Mouse (Mus musculus) midbrain, embryonic 14.5 days (tissue): ENCODE measurements around the gene Zfp3. TPM values are rescaled to one million over a fixed set of nuclear protein-coding genes. Genes with fewer than 3 reads are reported as not detected.

Experiments used
- ATAC-seq: fragments of 200-750 bp; cut with Nextera tagmentation; 2 replicates; pipeline ENCODE4 v1.8.0; 2017; ENCODE audit warnings: moderate number of reproducible peaks, moderate library complexity; ENCODE audit not compliant: low FRiP score, low TSS enrichment
- DNase-seq: peaks from one replicate; pipeline ENCODE4 v3.0.0-alpha.2; 2015
- H3K27ac ChIP-seq: fragments of 300-500 bp; sonication (generic); replicated peaks from 2 replicates; pipeline ENCODE4 v1.5.1; 2014; ENCODE audit warnings: mild to moderate bottlenecking, low read depth, low read length, moderate library complexity
- H3K27me3 ChIP-seq: fragments of 300-500 bp; sonication (generic); 2 replicates; pipeline ENCODE4 v1.6.1; 2014; ENCODE audit warnings: low read length, control low read depth, mixed read lengths; ENCODE audit not compliant: control insufficient read depth, insufficient read depth
- H3K36me3 ChIP-seq: fragments of 300-500 bp; sonication (generic); 2 replicates; pipeline ENCODE4 v1.6.1; 2014; ENCODE audit warnings: low read length, control low read depth; ENCODE audit not compliant: control insufficient read depth, insufficient read depth
- H3K4me1 ChIP-seq: fragments of 300-500 bp; sonication (generic); 2 replicates; pipeline ENCODE4 v1.6.1; 2014; ENCODE audit warnings: mild to moderate bottlenecking, antibody characterized with exemption, low read length, control low read depth; ENCODE audit not compliant: control insufficient read depth, insufficient read depth
- H3K4me2 ChIP-seq: fragments of 300-500 bp; sonication (generic); 2 replicates; pipeline ENCODE4 v1.6.1; 2014; ENCODE audit warnings: mild to moderate bottlenecking, low read length, moderate library complexity
- H3K4me3 ChIP-seq: fragments of 300-500 bp; sonication (generic); replicated peaks from 2 replicates; pipeline ENCODE4 v1.5.1; 2014; ENCODE audit warnings: low read depth, low read length
- H3K9ac ChIP-seq: fragments of 300-500 bp; sonication (generic); replicated peaks from 2 replicates; pipeline ENCODE4 v1.6.1; 2014; ENCODE audit warnings: mild to moderate bottlenecking, low read length, moderate library complexity
- H3K9me3 ChIP-seq: fragments of 300-500 bp; sonication (generic); 2 replicates; pipeline ENCODE4 v1.6.1; 2016; ENCODE audit warnings: low read length, control low read depth, mixed read lengths; ENCODE audit not compliant: control insufficient read depth
- WGBS: fragments of 180-500 bp; shearing (Covaris S2); extraction: QIAGEN DNeasy Blood & Tissue Kit; methylation state at CpG from one replicate; pipeline ENCODE4 v1.1.7; 2014; 5-methylcytosine and 5-hydroxymethylcytosine counted together
- polyA plus RNA-seq: library from polyadenylated mRNA; unstranded; fragments of >200 nt; fragmentation: Nextera tagmentation; extraction: Ambion mirVana; gene quantifications from 2 replicates; pipeline ENCODE4 v1.2.1, GENCODE M21; 2014

Gene Zfp3
- polyA plus RNA-seq, 1 experiment from 2014 or later: 16.8 TPM

DNA sequence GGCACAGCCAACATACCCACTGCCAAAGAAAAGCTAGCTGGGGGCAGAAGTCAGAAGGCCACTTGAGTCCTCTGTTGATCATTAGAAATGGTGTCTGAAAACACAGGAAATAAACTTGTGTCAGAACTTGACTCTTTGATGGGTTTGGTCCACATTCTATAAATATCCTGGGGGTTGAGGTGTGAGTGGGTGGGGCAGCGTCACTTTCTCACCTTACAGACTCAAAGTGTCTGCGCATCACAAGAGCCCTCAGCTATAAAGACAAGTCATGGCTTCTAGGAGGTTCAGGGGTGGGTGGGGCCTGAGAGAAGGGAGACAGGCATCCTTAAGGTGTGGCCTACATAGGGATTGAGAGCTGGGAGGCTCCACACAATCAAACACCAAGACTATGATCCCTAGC lies 26.4 kb downstream of the Zfp3 start:
- 89% methylated on average over 2 of the region's 2 CpGs for WGBS
- Histone ChIP-seq H3K9ac (no peak overlapping the region), H3K27me3 (no peaks in the 10 kb centered on the region), H3K4me1 (no peaks in the 10 kb centered on the region), H3K27ac (no peak overlapping the region), H3K9me3 (no peaks in the 10 kb centered on the region), H3K4me2 (no peak overlapping the region), H3K4me3 (no peak overlapping the region), H3K36me3 (no peaks in the 10 kb centered on the region)
- DNase-seq (no peak), ATAC-seq (no peak)

DNA sequence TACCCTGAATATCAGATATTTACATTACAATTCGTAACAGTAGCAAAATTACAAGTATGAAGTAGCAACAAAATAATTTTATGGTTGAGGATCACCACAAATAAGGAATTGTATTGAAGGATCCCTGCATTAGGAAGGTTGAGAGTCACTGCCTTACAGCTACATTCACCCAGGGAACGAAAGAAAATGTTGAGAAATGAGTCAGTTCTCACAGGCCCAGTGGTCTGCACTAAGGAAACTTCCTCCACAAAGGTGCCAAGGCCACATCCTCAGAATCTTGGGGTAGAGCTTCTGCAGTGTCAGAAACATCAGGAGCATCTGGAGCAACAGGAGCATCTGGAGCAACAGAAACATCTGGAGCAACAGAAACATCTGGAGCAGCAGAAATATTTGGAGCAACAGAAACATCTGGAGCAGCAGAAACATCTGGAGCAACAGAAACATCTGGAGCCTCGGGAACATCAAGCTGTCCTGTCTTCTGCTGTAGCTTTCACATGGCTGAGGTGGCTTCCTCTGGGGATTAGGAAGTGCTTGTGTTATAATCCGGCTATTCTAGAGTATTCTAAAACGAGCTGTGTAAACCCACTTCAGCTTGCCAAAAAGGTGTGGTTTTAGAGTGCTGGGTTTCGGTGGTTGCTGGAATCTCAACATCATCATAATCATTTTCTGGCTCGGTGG lies 27.0 kb downstream of the Zfp3 start:
- DNase-seq (no peak), ATAC-seq (no peak)
- no peak overlapping the region for H3K4me2 ChIP-seq
- H3K4me3 ChIP-seq: no peak overlapping the region
- no peaks in the 10 kb centered on the region for H3K36me3 ChIP-seq
- no peak overlapping the region for H3K27ac ChIP-seq
- WGBS: 82% methylated on average over 7 of the region's 7 CpGs
- H3K27me3 ChIP-seq: no peaks in the 10 kb centered on the region
- H3K4me1 ChIP-seq: no peaks in the 10 kb centered on the region
- no peak overlapping the region for H3K9ac ChIP-seq
- H3K9me3 ChIP-seq: no peaks in the 10 kb centered on the region

DNA sequence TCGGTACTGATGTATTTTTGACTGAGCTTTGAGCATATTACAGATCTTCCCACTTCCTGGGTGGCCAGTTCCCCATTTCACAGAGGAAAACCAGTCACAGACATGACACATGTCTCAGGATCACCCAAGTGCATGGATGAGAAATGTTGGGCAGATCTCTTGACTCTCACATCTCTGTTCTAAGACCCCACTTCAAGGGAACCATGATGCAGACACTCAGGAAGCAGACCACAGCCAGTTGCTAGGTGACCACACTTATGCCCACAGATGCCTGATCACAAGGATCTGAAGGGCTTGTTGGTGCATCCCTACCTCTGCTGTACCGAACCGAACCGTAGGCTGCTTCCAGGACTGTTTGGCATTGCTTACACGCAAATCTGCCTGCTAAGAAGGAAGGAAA lies 27.7 kb downstream of the Zfp3 start:
- WGBS: 87% methylated on average over 5 of the region's 5 CpGs
- ATAC-seq (no peak), DNase-seq (no peak)
- no peaks in the 10 kb centered on the region for H3K36me3 ChIP-seq
- H3K27me3 ChIP-seq: no peaks in the 10 kb centered on the region
- H3K9me3 ChIP-seq: no peaks in the 10 kb centered on the region
- H3K4me3 ChIP-seq: no peak overlapping the region
- H3K27ac ChIP-seq: no peak overlapping the region
- H3K4me1 ChIP-seq: no peaks in the 10 kb centered on the region
- H3K9ac ChIP-seq: no peak overlapping the region
- H3K4me2 ChIP-seq: no peak overlapping the region

DNA sequence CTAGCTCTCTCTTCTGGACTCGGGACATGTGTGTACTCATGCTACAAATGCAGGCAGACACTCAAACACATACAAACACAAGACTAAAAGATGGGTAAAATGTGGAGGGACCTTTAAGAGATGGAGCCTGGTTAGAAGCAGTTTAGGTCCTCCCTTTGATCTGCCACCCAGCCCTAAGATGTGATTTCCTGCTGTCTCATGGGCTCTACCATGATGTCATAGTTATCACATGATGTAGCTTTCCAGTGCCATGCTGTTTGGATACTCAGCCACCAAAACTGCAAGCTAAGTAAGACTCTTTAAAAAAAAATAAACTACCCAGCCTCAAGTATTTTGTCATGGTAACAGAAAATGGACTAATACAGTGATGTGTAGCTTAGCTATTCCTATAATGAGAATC lies 28.4 kb downstream of the Zfp3 start:
- Histone ChIP-seq H3K9ac (no peak overlapping the region), H3K4me3 (no peak overlapping the region), H3K36me3 (no peaks in the 10 kb centered on the region), H3K4me2 (no peak overlapping the region), H3K27ac (no peak overlapping the region), H3K9me3 (no peaks in the 10 kb centered on the region), H3K27me3 (no peaks in the 10 kb centered on the region), H3K4me1 (no peaks in the 10 kb centered on the region)
- DNase-seq (no peak), ATAC-seq (no peak)
- WGBS: 92% methylated on average over 1 of the region's 1 CpGs

DNA sequence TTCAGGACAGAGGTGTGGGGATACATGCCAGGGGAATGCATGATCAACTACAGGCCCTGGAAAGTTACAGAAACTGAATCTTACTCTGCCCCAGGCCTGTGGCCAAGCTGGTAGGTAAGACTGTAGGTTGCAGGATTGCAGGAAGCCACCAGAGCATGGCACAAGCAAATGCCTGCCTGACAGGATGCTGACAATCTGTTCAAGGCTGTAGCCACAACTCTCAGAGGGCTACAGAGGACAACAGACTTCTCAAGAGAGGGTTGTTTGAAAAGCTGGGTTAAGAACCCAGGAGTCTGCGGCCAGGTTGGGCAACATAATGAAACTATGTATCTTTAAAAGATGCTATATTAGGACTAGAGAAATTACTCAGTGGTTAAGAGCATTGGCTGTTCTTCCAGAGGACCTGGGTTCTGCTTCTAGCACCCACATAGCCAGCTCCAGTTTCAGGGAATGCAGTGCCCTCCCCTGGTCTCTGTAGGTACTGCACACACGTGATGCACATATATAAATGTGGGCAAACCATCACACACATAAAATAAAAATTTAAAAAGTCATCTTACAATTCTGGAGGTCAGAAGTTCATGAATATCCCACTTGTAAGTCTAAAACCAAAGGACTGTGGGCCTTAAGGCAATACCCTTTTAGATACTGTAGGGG lies 38.3 kb downstream of the Zfp3 start:
- Histone ChIP-seq H3K9me3 (no peaks in the 10 kb centered on the region), H3K36me3 (no peaks in the 10 kb centered on the region), H3K4me2 (no peak overlapping the region), H3K9ac (no peak overlapping the region), H3K27ac (no peak overlapping the region), H3K4me3 (no peak overlapping the region), H3K27me3 (no peaks in the 10 kb centered on the region), H3K4me1 (no peaks in the 10 kb centered on the region)
- WGBS: 96% methylated on average over 2 of the region's 2 CpGs
- DNase-seq (no peak), ATAC-seq (no peak)

DNA sequence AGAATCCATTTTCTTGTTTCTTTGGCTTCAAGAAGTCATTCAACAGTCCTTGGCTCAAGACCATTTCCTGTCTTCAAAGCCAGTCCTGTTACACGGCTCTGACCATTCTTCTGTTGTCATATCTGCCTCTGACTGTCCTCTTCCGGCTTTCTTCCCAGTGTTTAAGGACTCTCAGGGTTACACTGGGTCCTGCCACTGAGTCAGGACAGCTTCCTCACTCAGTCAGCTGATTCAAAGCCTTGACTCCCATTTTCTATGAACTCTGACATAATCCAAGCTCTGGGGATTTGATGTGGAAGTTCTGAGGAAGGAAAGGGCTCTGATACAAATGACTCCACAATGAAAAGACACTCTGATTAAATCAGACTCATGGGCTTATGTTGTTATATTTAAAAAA lies 38.9 kb downstream of the Zfp3 start:
- Histone ChIP-seq H3K27me3 (no peaks in the 10 kb centered on the region), H3K4me1 (no peaks in the 10 kb centered on the region), H3K4me2 (no peak overlapping the region), H3K9me3 (no peaks in the 10 kb centered on the region), H3K4me3 (no peak overlapping the region), H3K9ac (no peak overlapping the region), H3K36me3 (no peaks in the 10 kb centered on the region), H3K27ac (no peak overlapping the region)
- DNase-seq (no peak), ATAC-seq (no peak)
- WGBS: 83% methylated on average over 2 of the region's 2 CpGs

DNA sequence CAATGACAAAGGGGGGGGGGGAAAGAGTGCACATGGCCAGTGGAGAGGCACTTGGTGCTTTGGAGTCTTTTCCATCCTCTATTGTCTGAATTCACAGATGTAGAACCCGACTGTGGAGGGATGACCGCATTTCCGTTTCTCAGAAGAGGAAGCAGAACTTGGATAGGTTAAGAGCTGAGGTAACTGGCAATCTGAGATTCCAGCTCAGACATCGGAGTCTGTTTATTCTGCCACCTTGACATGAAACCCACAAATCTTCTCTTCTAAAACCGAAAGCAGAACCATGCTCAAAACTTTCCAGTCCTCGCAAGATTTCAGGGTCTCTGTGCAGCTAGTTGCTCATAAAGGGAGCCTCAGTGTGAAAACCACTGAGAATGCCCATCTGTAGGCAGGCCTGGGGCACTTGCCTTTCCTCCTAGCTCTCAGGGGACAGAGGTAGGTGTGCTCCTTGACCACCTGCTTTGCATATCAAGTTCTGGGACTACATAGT lies 39.7 kb downstream of the Zfp3 start:
- Histone ChIP-seq H3K27me3 (no peaks in the 10 kb centered on the region), H3K4me2 (no peak overlapping the region), H3K9ac (no peak overlapping the region), H3K36me3 (no peaks in the 10 kb centered on the region), H3K4me3 (no peak overlapping the region), H3K4me1 (no peaks in the 10 kb centered on the region), H3K27ac (no peak overlapping the region), H3K9me3 (no peaks in the 10 kb centered on the region)
- ATAC-seq (no peak), DNase-seq (no peak)
- WGBS: 89% methylated on average over 6 of the region's 6 CpGs

DNA sequence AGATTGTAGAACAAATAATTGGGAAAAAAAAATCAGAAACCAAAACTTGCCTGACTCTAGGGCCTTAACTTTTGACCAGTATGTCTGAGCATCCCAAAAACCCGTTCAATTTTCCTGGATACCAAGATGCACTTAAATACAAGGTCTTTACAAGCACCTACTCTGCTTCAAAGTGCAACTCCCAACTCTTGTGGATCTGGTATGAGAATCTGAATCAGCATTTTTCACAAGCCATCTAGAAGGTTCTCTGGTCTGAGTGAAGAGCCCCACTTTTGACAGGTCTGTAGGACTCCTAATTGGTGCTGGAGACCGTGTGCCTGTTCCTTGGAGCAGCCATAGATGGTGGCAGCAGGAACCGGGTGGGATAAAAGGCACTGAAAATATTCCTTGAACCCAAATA lies 40.4 kb downstream of the Zfp3 start:
- H3K27me3 ChIP-seq: no peaks in the 10 kb centered on the region
- no peak overlapping the region for H3K27ac ChIP-seq
- ATAC-seq (no peak), DNase-seq (no peak)
- no peak overlapping the region for H3K4me3 ChIP-seq
- H3K36me3 ChIP-seq: no peaks in the 10 kb centered on the region
- no peaks in the 10 kb centered on the region for H3K9me3 ChIP-seq
- H3K9ac ChIP-seq: no peak overlapping the region
- WGBS: 84% methylated on average over 3 of the region's 3 CpGs
- H3K4me1 ChIP-seq: no peaks in the 10 kb centered on the region
- H3K4me2 ChIP-seq: no peak overlapping the region

DNA sequence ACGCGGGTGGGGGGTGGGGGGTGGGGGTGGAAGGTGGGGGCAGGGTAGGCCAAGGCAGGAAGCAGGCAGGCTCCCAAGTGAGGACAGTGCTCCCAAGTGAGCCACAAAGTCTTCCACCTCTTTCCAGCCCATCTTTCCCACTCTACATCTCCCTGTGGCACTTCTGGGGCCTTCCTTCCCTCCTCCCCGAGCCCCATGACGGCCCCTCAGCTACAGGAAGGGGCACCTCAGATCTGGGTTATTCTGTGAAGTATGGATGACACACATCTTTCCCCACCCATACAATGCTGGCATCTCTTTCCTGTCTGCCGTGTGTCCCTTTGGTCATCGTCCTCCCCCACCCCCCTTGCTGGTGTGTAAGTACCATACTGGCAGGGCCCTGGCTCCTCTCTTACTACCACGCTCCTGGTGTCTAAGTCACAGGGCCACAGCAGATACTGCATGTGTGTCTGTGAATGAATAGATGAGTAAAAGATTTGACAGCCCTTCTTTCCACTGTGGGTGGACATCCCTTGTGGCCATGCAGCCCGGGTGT lies 41.7 kb downstream of the Zfp3 start:
- Histone ChIP-seq H3K9me3 (no peaks in the 10 kb centered on the region), H3K4me2 (no peak overlapping the region), H3K9ac (no peak overlapping the region), H3K27ac (no peak overlapping the region), H3K36me3 (no peaks in the 10 kb centered on the region), H3K4me1 (no peaks in the 10 kb centered on the region), H3K4me3 (no peak overlapping the region), H3K27me3 (no peaks in the 10 kb centered on the region)
- ATAC-seq (no peak), DNase-seq (no peak)
- WGBS: 79% methylated on average over 8 of the region's 8 CpGs
